Mouse (Mus musculus) adipose tissue, adult 10 weeks (tissue): Measurements from ENCODE around the gene Gpr161. TPM values are rescaled to one million over a fixed set of nuclear protein-coding genes. Genes with fewer than 3 reads are reported as not detected.

Experiments
- polyA plus RNA-seq: library from polyadenylated mRNA; stranded (reverse); fragments of 350-450 nt; fragmentation: Illumina TruSeq; extraction: RNeasy Lipid Tissue Mini Kit (QIAGEN cat#74804); gene quantifications from one replicate; pipeline ENCODE4 v1.2.3, GENCODE M21; 2014; ENCODE audit warnings: low read depth, low replicate concordance

Gene Gpr161
- 1.5 TPM for polyA plus RNA-seq

GRCm38 (mm10) chr1:165295489-165295888, at the start of gene Gpr161:
Gene Gpr161, plus strand, starts transcription at chr1:165295789.

Other genes starting within 250 kb of the Gpr161 start
- gene Tbx19, start 135.0 kb upstream of the Gpr161 start, polyA plus RNA-seq, result 0.19 TPM
- gene Sft2d2, start 101.4 kb upstream of the Gpr161 start, polyA plus RNA-seq, result 74.5 TPM
- gene Tiprl, start 58.8 kb upstream of the Gpr161 start, polyA plus RNA-seq, result 50.2 TPM
- gene Dcaf6, start 164.7 kb downstream of the Gpr161 start, polyA plus RNA-seq, result 31.0 TPM
- 140 TPM for gene Mpc2, start 164.8 kb downstream of the Gpr161 start, polyA plus RNA-seq
- gene Adcy10, start 189.4 kb downstream of the Gpr161 start, polyA plus RNA-seq, result 2.8 TPM